Mouse (Mus musculus): ENCODE measurements around the gene Pde2a.

DNA sequence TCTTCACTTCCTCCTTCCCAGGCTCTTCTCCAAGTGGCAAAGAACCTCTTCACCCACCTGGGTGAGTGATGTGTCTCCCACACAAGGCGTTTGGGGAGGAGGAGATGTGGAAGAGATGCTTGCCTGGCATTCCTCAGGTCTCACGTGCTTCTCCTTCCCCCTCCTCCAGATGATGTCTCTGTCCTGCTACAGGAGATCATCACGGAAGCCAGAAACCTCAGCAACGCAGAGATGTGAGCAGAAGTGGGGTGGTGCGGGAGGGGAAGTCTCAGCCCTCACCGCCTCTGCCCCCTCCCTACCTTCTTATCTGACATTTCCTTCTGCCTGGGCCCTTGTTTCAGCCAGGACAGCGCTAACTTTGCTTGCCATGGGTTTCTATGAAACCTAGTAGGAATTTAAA, 82.3 kb downstream of the Pde2a start:
- TF ChIP-seq POLR2A (IDR thresholded peaks at IDR 0.05; ENCODE audit: insufficient read depth, low read depth, low read length) (no peak), CTCF (IDR thresholded peaks at IDR 0.05) (no peak), EP300 (IDR thresholded peaks at IDR 0.05; ENCODE audit: insufficient read depth, low read depth, low read length) (no peak)
